Mouse (Mus musculus): ENCODE results near the gene Zfp628. TPM values are rescaled to one million over a fixed set of nuclear protein-coding genes. Genes with fewer than 3 reads are reported as not detected.

The Zfp628 gene
- total RNA-seq, 2 experiments from 2014 or later, result 14.5 to 16.3 TPM

Other genes with a start within 250 kb of the Zfp628 start
- gene Hspbp1, start 230.1 kb upstream of the Zfp628 start, total RNA-seq (2021), result 100 to 1,000 TPM; 102 to 108 TPM
- 100 to 1,000 TPM; 330 to 331 TPM for gene Brsk1, start 224.6 kb upstream of the Zfp628 start, total RNA-seq (2021)
- gene Tmem150b, start 190.0 kb upstream of the Zfp628 start, total RNA-seq (2021), result under 1 TPM in 1 of 2 experiments, not detected in 1; 0.21 TPM
- gene Kmt5c, start 175.1 kb upstream of the Zfp628 start, total RNA-seq (2021), result 10 to 100 TPM; 37.1 to 43.3 TPM
- 1 to 10 TPM; 5.1 to 5.7 TPM for gene Cox6b2, start 162.1 kb upstream of the Zfp628 start, total RNA-seq (2021)
- not detected for gene Fam71e2, start 143.9 kb upstream of the Zfp628 start, total RNA-seq (2021)
- gene Il11, start 132.4 kb upstream of the Zfp628 start, total RNA-seq (2021), result under 1 TPM; 0.18 to 0.55 TPM
- not detected for gene Tmem190, start 132.3 kb upstream of the Zfp628 start, total RNA-seq (2021)
- 1 to 10 TPM; 2.7 to 4.4 TPM for gene Tmem238, start 125.6 kb upstream of the Zfp628 start, total RNA-seq (2021)
- gene Rpl28, start 122.3 kb upstream of the Zfp628 start, total RNA-seq (2021), result 100 to 1,000 TPM; 480 to 489 TPM
- 100 to 1,000 TPM; 115 to 145 TPM for gene Ube2s, start 102.6 kb upstream of the Zfp628 start, total RNA-seq (2021)
- gene Shisa7, start 70.5 kb upstream of the Zfp628 start, total RNA-seq (2021), result 100 to 1,000 TPM; 116 to 133 TPM
- 1 to 10 TPM; 4.6 to 5.0 TPM for gene Isoc2b, start 45.0 kb upstream of the Zfp628 start, total RNA-seq (2021)
- 1 to 10 TPM; 7.5 to 8.6 TPM for gene Isoc2a, start 38.1 kb upstream of the Zfp628 start, total RNA-seq (2021)
- under 1 TPM; 0.29 to 0.34 TPM for gene Gm36210, start 8.7 kb upstream of the Zfp628 start, total RNA-seq (2021)
- gene Nat14, start 6.8 kb downstream of the Zfp628 start, total RNA-seq (2021), result 10 to 100 TPM; 86.6 to 92.4 TPM
- 1 to 10 TPM; 2.3 to 2.9 TPM for gene Ssc5d, start 10.6 kb downstream of the Zfp628 start, total RNA-seq (2021)
- gene Sbk2, start 49.2 kb downstream of the Zfp628 start, total RNA-seq (2021), result under 1 TPM in 1 of 2 experiments, not detected in 1; 0.15 TPM
- under 1 TPM; 0.42 to 0.55 TPM for gene Sbk3, start 56.0 kb downstream of the Zfp628 start, total RNA-seq (2021)
- gene Zfp579, start 80.9 kb downstream of the Zfp628 start, total RNA-seq (2021), result 10 to 100 TPM; 33.8 to 36.3 TPM
- 1 to 10 TPM; 5.3 to 6.7 TPM for gene Zfp524, start 99.2 kb downstream of the Zfp628 start, total RNA-seq (2021)
- 10 to 100 TPM; 24.9 to 25.3 TPM for gene Fiz1, start 99.5 kb downstream of the Zfp628 start, total RNA-seq (2021)
- not detected for gene Gm44973, start 100.3 kb downstream of the Zfp628 start, total RNA-seq (2021)
- 10 to 100 TPM; 34.1 to 35.2 TPM for gene Zfp865, start 105.2 kb downstream of the Zfp628 start, total RNA-seq (2021)
- 10 to 100 TPM; 65.7 to 68.5 TPM for gene Ccdc106, start 105.3 kb downstream of the Zfp628 start, total RNA-seq (2021)
- gene 4632433K11Rik, start 118.9 kb downstream of the Zfp628 start, total RNA-seq (2021), result not detected
- 1 to 10 TPM; 5.4 TPM for gene Zfp784, start 123.2 kb downstream of the Zfp628 start, total RNA-seq (2021)
- 10 to 100 TPM; 56.1 to 62.8 TPM for gene Zfp580, start 136.3 kb downstream of the Zfp628 start, total RNA-seq (2021)
- gene U2af2, start 146.9 kb downstream of the Zfp628 start, total RNA-seq (2021), result 100 to 1,000 TPM; 166 to 173 TPM
- 100 to 1,000 TPM; 429 to 432 TPM for gene Epn1, start 165.0 kb downstream of the Zfp628 start, total RNA-seq (2021)
- not detected for gene Rfpl4, start 201.7 kb downstream of the Zfp628 start, total RNA-seq (2021)
- under 1 TPM in 1 of 2 experiments, not detected in 1; 0.35 TPM for gene Rasl2-9, start 210.7 kb downstream of the Zfp628 start, total RNA-seq (2021)
- not detected for gene Vmn1r55, start 234.5 kb downstream of the Zfp628 start, total RNA-seq (2021)